Mouse (Mus musculus): Measurements from ENCODE around the gene Rdx.
"Not testable (repeated sequence)": the region's sequence is repeated elsewhere in the genome, so short reads cannot be mapped to it uniquely, and the experiment has no call there.

Rdx gene

DNA sequence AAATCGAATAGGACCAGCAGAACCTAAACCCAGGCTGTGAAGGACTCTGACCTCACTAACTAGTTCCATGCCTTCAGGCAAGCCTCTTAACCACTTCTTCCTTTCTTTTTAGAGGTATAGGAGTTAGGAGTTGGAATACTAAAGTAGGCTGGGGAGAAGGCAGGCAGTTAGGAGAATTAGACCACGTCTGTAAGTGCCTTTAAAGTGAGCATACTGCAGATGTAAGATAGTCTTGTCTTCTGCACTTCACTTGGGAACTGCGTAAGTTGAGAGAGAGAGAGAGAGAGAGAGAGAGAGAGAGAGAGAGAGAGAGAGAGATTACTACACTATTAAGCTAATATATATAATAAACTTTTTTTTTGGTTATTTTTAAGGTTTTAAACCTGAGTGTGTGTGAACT is 8.3 kb downstream of the Rdx start:
- no peak for DNase-seq (ENCODE audit: low read depth)

- DNase-seq (ENCODE audit: low read depth) = no peak
These were observed 12.8 kb downstream of the Rdx start for GRCm38 (mm10) chr9:52059788-52060187.

GRCm38 (mm10) chr9:52070052-52070451 is 23.1 kb downstream of the Rdx start:
- no peak for DNase-seq (ENCODE audit: low read depth)

DNA sequence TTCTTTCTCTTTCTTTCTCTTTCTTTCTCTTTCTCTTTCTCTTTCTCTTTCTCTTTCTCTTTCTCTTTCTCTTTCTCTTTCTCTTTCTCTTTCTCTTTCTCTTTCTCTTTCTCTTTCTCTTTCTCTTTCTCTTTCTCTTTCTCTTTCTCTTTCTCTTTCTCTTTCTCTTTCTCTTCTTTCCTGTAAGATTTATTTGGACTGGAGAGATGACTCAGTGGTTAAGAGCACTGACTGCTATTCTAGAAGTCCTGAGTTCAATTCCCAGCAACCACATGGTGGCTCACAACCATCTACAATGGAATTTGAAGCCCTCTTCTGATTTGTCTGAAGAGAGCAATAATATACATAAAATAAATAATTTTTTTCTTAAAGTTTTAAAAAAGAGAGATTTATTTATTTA is 24.4 kb downstream of the Rdx start:
- DNase-seq (ENCODE audit: low read depth) = not testable (repeated sequence)

GRCm38 (mm10) chr9:52072202-52072601 is 25.2 kb downstream of the Rdx start:
- DNase-seq (ENCODE audit: low read depth) = no peak

DNA sequence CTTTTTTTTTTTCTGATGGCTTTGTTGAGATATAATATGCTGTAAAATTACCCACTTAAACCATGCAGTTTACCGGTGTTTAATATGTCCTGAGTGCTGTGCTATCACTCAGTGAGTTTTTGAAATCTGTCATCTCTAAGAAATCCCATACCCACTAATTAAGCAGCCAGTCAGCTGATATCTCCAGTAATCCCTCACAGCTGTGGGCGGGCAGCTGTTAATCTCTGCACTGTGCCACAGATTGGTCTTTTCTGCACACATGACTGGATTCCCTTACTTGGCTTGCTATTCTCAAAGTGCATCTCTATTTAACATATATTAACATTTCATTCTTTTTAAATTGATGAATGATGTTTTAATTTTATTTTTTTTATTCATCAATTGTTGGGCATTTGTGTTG is 29.1 kb downstream of the Rdx start:
- no peak for DNase-seq (ENCODE audit: low read depth)

GRCm38 (mm10) chr9:52077692-52078091 is 30.7 kb downstream of the Rdx start:
- no peak for DNase-seq (ENCODE audit: low read depth)

DNA sequence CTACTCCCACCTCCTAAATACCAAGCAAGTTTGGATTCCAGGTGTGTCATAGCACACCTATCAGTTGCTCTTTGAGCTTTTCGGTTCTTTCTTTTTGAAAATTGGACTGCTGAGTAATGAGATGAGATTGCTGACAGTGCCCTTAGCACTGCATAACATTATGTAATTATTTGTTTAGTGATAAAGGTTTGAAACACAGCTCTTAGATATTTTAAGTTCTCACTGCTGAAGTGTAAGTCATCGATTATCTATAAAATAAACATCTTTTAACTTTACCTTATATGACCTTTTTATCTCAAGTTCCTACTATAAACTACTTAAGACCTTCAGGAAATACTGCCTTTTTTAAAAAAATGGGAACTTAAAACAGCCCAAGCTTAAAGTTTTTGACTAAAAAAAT is 35.0 kb downstream of the Rdx start:
- no peak for DNase-seq (ENCODE audit: low read depth)

DNA sequence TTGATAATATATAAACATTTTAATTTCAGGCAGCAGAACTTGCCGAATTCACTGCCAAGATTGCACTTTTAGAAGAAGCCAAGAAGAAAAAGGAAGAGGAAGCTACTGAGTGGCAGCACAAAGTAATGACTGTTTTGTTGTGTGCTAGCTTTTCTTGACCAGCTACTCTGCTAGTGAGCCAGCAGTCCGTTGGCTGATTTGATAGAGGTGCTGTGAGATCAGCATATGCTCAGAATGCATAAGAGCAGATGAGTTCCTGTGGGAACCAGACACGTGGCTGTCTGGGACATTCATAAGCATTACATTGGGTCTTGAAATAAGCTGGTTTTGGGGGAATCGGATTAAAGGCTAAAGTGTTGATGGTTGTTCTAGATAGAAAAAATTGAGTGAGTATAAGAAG is 35.4 kb downstream of the Rdx start:
- no peak for DNase-seq (ENCODE audit: low read depth)

GRCm38 (mm10) chr9:52091752-52092151 is 44.8 kb downstream of the Rdx start:
- DNase-seq (ENCODE audit: low read depth) = no peak

- no peak for DNase-seq (ENCODE audit: low read depth)
These were observed 45.3 kb downstream of the Rdx start for GRCm38 (mm10) chr9:52092311-52092710.

GRCm38 (mm10) chr9:52093108-52093507 is 46.1 kb downstream of the Rdx start:
- DNase-seq (ENCODE audit: low read depth) = no peak

GRCm38 (mm10) chr9:52094016-52094415 is 47.0 kb downstream of the Rdx start:
- DNase-seq (ENCODE audit: low read depth) = no peak

GRCm38 (mm10) chr9:52094471-52094980 is 47.6 kb downstream of the Rdx start:
- DNase-seq (ENCODE audit: low read depth) = no peak

DNA sequence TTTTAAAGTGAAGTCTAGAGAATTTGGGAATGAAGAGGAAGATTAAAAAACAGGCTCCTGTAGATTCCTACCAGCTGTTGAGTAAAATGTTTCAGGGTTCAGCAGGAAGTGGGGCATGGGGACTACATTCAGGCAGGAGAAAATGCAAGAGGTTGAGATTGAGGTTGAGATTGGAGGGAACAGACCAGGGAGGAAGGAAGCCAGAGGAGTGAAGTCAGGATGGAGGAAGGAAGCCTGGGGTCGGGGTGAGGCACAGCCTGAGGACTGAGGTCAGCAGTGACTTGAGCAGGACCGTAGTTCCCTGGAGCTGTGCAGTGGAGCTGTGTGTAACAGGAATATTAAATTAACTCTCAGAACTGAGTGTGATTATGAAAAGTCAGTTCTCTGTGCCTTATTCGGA is 48.7 kb downstream of the Rdx start:
- no peak for DNase-seq (ENCODE audit: low read depth)

- no peak for DNase-seq (ENCODE audit: low read depth)
These were observed 50.4 kb downstream of the Rdx start for GRCm38 (mm10) chr9:52097386-52097785.

DNA sequence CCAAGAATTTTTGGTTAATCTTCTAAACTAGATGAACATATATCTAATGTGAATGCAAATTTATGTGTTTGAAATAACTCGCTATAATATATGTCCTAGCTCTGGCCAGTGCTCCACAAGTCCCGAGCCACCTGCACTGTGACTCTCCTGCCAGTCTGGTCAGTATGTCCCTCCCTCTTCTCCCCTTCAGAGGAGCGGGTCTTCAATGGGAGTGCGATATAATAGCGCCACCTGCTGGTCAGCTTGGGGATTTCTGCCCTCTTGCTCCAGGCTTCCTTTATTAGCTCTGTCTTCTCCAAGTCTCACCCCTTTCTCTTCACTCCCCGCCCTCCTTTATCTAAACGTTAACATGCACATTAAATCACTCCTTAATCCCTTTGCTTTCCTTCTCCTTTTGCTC is 51.6 kb downstream of the Rdx start:
- DNase-seq (ENCODE audit: low read depth) = peak; percentile 66

DNA sequence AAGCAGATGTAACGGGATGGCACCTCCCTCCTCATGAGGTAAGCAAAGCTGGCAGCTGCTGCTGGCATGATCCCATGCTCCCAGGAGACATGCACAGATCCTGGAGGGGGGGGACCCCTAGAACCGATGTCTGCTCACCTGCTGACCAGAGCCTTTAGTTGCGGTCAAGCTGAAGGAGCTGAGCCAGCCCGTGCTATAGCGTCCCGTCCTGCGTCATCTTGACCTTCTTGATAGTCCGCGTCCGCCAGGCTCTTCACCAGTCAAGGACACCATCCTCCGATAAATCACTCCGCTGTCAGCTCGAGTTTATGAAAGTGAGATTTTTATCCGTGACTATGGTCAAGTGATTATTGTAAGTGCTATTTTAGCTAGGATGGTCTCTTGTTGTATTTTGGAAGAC is 53.5 kb downstream of the Rdx start:
- DNase-seq (ENCODE audit: low read depth) = no peak

DNA sequence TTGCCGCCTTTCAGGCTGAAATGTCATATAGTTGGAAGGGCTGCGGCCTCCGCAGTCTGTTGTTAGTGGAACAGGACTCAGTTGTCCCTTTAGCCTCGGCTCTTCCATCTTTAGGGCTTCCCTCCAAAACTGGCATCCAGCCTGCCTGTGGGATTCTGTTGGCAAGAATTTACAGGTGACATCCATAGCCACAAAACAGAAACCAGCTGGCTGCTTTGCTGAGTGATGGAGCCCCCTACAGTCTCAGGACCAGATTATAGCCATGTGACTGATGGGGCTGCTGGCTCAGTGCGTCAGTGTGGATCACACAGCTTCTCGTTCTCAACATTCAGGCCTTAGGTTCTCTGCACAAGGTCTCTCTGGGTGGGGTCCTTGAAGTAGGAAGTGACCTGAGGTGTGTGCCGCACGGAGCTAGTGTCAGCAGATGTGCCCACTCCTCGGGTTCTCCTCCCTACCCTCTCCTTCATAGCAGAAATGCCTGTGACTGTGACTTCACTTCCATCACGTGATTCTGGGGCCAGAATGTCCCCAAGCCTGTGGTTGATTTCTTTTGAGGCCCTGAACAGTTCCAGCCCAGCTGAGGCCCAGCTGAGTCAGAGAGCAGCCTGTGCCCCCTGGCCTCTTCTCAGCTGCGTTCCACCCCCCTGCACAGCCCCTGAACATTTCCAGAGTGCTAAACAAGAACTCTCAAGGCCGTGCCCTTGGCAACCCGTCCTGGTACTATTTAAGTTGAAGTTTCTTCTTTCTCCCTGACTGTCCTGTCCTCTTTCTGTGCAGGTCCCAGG is 55.3 kb downstream of the Rdx start:
- DNase-seq (ENCODE audit: low read depth) = no peak

DNA sequence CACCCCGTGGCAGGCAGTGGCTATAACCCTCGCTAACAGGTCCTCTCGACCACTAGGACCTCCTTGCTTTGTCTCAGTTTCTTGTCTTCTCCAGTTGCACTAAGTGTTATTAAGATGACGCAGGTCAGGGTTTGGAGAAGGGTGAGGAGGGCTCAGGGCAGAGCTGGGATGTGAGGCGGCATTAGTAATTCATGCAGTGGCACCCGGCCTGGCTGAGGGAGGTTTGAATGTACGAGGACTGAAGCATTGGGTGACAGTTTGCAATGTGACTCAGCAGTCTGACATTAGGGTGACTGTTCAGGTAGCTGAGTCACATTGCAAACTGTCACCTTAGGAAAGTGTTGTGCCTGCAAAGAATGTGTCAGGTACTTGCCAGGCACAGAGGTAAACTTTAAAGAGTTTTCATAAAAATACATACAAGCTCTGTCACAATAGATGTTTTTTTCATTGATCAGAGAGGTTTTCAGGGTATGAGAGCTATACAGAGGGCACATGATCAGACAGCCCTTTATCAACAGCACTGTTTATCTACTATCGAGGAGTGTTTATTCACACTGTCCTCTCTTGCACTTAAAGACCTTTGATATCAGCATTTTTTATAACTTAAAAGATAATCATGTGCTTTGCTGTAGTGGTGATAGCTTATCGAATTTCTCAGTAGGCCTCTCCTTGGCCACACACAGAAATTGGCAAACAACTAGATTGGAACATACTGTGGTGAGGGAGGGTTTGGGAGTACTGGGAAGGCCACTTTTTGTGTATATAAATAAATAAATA is 56.7 kb downstream of the Rdx start:
- peak; percentile 44 for DNase-seq (ENCODE audit: low read depth)

GRCm38 (mm10) chr9:52104225-52104615 is 57.2 kb downstream of the Rdx start:
- DNase-seq (ENCODE audit: low read depth) = no peak

DNA sequence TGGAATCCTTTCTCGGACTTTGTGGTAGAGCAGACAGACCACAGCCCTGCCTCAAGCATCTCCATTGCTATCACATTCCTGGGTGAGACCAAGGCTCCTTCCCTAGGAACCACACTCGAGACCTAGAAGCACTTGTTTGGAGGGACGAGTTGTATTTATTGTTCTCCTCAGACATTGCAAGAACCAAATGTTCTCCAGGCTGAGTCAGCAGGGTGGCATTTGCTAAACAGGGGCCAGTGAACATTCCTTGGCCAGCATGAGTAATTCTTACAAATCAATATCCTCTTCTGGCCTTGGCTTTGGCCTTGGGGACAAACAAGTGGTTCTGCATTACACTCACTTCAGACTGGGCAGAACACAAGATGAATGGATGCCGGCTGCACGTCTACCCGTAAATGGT is 58.5 kb downstream of the Rdx start:
- DNase-seq (ENCODE audit: low read depth) = no peak

DNA sequence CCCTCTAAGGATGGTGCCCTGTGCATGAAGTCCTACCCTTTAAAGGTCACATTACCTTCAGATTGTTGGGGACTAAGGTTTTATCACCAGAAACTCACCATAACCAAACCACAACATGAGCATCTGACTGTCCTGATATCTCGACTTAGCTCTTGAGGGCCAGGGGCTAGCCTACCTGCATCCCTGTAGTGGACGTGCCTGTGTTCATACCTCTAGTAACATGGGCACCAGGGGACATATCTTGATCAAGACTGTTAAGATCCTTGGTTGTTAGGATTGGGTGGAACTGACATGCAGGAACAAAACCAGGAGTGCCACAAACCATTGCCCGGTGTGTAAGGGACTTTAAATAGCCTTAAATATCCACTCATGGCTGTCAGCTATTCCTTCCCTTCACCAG is 60.2 kb downstream of the Rdx start:
- no peak for DNase-seq (ENCODE audit: low read depth)

All from c-Kit-positive CD71-positive TER-119-negative erythroid progenitor cells, embryonic 14.5 days (primary cell).